9 mouse cellular contexts compared by ENCODE assay signal in genomic region chr1:24107378-24107777, GRCm38 (mm10). TPM values are rescaled to one million over a fixed set of nuclear protein-coding genes. Genes with fewer than 3 reads are reported as not detected.
DNase-seq lines count a peak whose midpoint lies in the region; ATAC-seq lines count a peak whose summit lies in the region.
"Had no signal": no experiment of that assay in that cellular context is flagged by ENCODE, and none has a peak within 500 bp of the region (broad histone marks: within the 10 kb centered on the region; RNA-seq: fewer than 3 reads in every experiment).

No protein-coding gene starts in this region.

- peak; percentile 60; the same call in 1 of the 2 replicates for ATAC-seq in midbrain, embryonic 14.5 days (ENCODE audit: low FRiP score, low TSS enrichment)
- no peak for ATAC-seq in activated CD4-positive, CD25-positive, alpha-beta regulatory T cell, adult 4 months

- no peak overlapping the region for H3K9ac ChIP-seq in midbrain, embryonic 14.5 days (replicated peaks; ENCODE audit: low read length)
- H3K9ac ChIP-seq: embryonic facial prominence, embryonic 12.5 days had no signal

- H3K27ac ChIP-seq in midbrain, embryonic 14.5 days (replicated peaks; ENCODE audit: low read depth, low read length): no peak overlapping the region
- H3K27ac ChIP-seq: embryonic facial prominence, embryonic 12.5 days had no signal

- no peaks in the 10 kb centered on the region for H3K27me3 ChIP-seq in midbrain, embryonic 14.5 days (ENCODE audit: control insufficient read depth, insufficient read depth, low read length)
- H3K27me3 ChIP-seq: embryonic facial prominence, embryonic 12.5 days had no signal

- H3K9me3 ChIP-seq in midbrain, embryonic 14.5 days (ENCODE audit: control insufficient read depth, low read length): no peaks in the 10 kb centered on the region
- H3K9me3 ChIP-seq: embryonic facial prominence, embryonic 12.5 days had no signal

- peak; percentile 81 to 83 for DNase-seq in cerebellum, postnatal 10 days
- DNase-seq in cerebellum, adult 11-12 months: no peak
- DNase-seq in 3T3-L1 (ENCODE audit: low read depth, low spot score): peak; percentile 60
- DNase-seq in frontal cortex, postnatal 36 days (ENCODE audit: low spot score in 2 of 2): peak; percentile 41 to 64
- DNase-seq in left cerebral cortex, postnatal 36 days (ENCODE audit: low spot score in 2 of 2): peak; percentile 34 to 36
- peak; percentile 62 for DNase-seq in midbrain, embryonic 14.5 days
- no peak for DNase-seq in spleen, postnatal 14 days (ENCODE audit: low spot score in 2 of 2)

- H3K4me2 ChIP-seq in midbrain, embryonic 14.5 days (ENCODE audit: low read length): peak overlapping the region; percentile 28
- H3K4me2 ChIP-seq: embryonic facial prominence, embryonic 12.5 days had no signal

- H3K4me3 ChIP-seq in midbrain, embryonic 14.5 days (replicated peaks; ENCODE audit: low read depth, low read length): no peak overlapping the region
- H3K4me3 ChIP-seq: embryonic facial prominence, embryonic 12.5 days had no signal

- intact Hi-C loops in left cerebral cortex, postnatal 36 days (cut with DNase I): loop anchor here (10.0 kb wide), 1 partner anchor 183 kb away; the partner anchor contains the start of gene Smap1

- no peaks in the 10 kb centered on the region for H3K4me1 ChIP-seq in midbrain, embryonic 14.5 days (ENCODE audit: control insufficient read depth, insufficient read depth, low read length)
- H3K4me1 ChIP-seq: embryonic facial prominence, embryonic 12.5 days had no signal

- H3K36me3 ChIP-seq in midbrain, embryonic 14.5 days (ENCODE audit: control insufficient read depth, insufficient read depth, low read length): no peaks in the 10 kb centered on the region
- H3K36me3 ChIP-seq: embryonic facial prominence, embryonic 12.5 days had no signal

- 29% methylated on average over 11 of the region's 11 CpGs for WGBS in midbrain, embryonic 14.5 days

RNA-seq across cellular contexts. Expression of gene Fam135a, which starts 7.2 kb away (rescaled TPM):
- 10 to 100 TPM; 28.8 to 29.9 TPM for total RNA-seq in left cerebral cortex, postnatal 36 days (2021)
- polyA plus RNA-seq in midbrain, embryonic 14.5 days (2014; fragmentation: Nextera tagmentation; extraction: Ambion mirVana): 29.5 and 35.4 TPM in 2 replicates
- polyA plus RNA-seq in activated CD4-positive, CD25-positive, alpha-beta regulatory T cell, adult 4 months (2017; shearing (Covaris generic)): 1 to 10 TPM in 1 of 2 experiments, under 1 TPM in 1; 0.18 to 1.6 TPM

Comparison
In these comparisons a context has a peak if more than half of its experiments do, and no peak if none do; other contexts are left out.
1. DNase-seq: peak in cerebellum, postnatal 10 days (2 of 2), 3T3-L1 (single experiment), frontal cortex, postnatal 36 days (2 of 2), left cerebral cortex, postnatal 36 days (2 of 2) and midbrain, embryonic 14.5 days (single experiment); none in cerebellum, adult 11-12 months (single experiment) and spleen, postnatal 14 days (0 of 2).
2. RNA of gene Fam135a, which starts 7.2 kb away (polyA plus RNA-seq): 29.5 to 35.4 TPM in midbrain, embryonic 14.5 days; 0.18 to 1.6 TPM in activated CD4-positive, CD25-positive, alpha-beta regulatory T cell, adult 4 months; every median in the first group is over 10 times any median in the second.